Mouse (Mus musculus) brain, embryonic 14.5 days (tissue): ENCODE data around the gene Plxna1.

Experiments
- CTCF ChIP-seq: fragments of 200-500 bp; IDR thresholded peaks from 2 replicates; pipeline ENCODE4 v1.5.1; 2012; ENCODE audit warnings: inconsistent platforms, mild to moderate bottlenecking, moderate library complexity, borderline replicate concordance; ENCODE audit not compliant: insufficient read depth, insufficient read length; ENCODE audit errors: extremely low read depth
- POLR2A ChIP-seq: fragments of 200-500 bp; IDR thresholded peaks from 2 replicates; pipeline ENCODE4 v1.6.1; 2012; ENCODE audit warnings: mild to moderate bottlenecking, inconsistent platforms, borderline replicate concordance; ENCODE audit not compliant: poor library complexity, insufficient read depth, insufficient read length, severe bottlenecking; ENCODE audit errors: extremely low read depth

- TF ChIP-seq CTCF (no peak), POLR2A (no peak)
These were observed 57.9 kb downstream of the Plxna1 start for GRCm38 (mm10) chr6:89304375-89305058.
